Mouse (Mus musculus): ENCODE measurements at regions not wholly inside any gene's neighbourhood (a gene's known extent, or its start where the extent isn't known, plus 50 kb on each side); places are given as distances from the start of the nearest gene placed in this dataset.
A peak's percentile ranks its signal among the peaks of the same experiment; 100 is the strongest.

GRCm38 (mm10) chr17:87513822-87514221 is 67.1 kb upstream of the Calm2 start:
- H3K9me3 ChIP-seq (ENCODE audit: control insufficient read depth, low read length) = no peaks in the 10 kb centered on the region
- no peaks in the 10 kb centered on the region for H3K36me3 ChIP-seq (ENCODE audit: control insufficient read depth, insufficient read depth, low read length)
- WGBS = 7% methylated on average over 11 of the region's 11 CpGs
- peak overlapping the region; percentile 53; the same call in 1 of the 2 replicates for H3K27ac ChIP-seq (ENCODE audit: low read depth, low read length)
- H3K4me3 ChIP-seq (ENCODE audit: low read depth, low read length) = no peak overlapping the region
- H3K27me3 ChIP-seq (replicated peaks; ENCODE audit: control insufficient read depth, insufficient read depth, low read length) = no peaks in the 10 kb centered on the region
- H3K4me2 ChIP-seq = peak overlapping the region; percentile 39
- H3K4me1 ChIP-seq (replicated peaks; ENCODE audit: control insufficient read depth, insufficient read depth, low read length) = peaks cover 45% of the 10 kb centered on the region
- H3K9ac ChIP-seq (ENCODE audit: low read depth, low read length) = peak overlapping the region; percentile 7; the same call in 1 of the 2 replicates
- DNase-seq (ENCODE audit: low spot score) (peak; percentile 64), ATAC-seq (replicated peaks; ENCODE audit: low FRiP score) (peak; percentile 90)

GRCm38 (mm10) chr17:87514366-87515126 is 67.8 kb upstream of the Calm2 start:
- no peaks in the 10 kb centered on the region for H3K36me3 ChIP-seq (ENCODE audit: control insufficient read depth, insufficient read depth, low read length)
- H3K27me3 ChIP-seq (replicated peaks; ENCODE audit: control insufficient read depth, insufficient read depth, low read length) = no peaks in the 10 kb centered on the region
- H3K9ac ChIP-seq (ENCODE audit: low read depth, low read length) = peak overlapping the region; percentile 7; the same call in 1 of the 2 replicates
- H3K4me1 ChIP-seq (replicated peaks; ENCODE audit: control insufficient read depth, insufficient read depth, low read length) = peaks cover 45% of the 10 kb centered on the region
- no peaks in the 10 kb centered on the region for H3K9me3 ChIP-seq (ENCODE audit: control insufficient read depth, low read length)
- WGBS = 50% methylated on average over 6 of the region's 6 CpGs
- peak overlapping the region; percentile 39 for H3K4me2 ChIP-seq
- H3K4me3 ChIP-seq (ENCODE audit: low read depth, low read length) = no peak overlapping the region
- DNase-seq (ENCODE audit: low spot score) (no peak), ATAC-seq (replicated peaks; ENCODE audit: low FRiP score) (no peak)
- H3K27ac ChIP-seq (ENCODE audit: low read depth, low read length) = 0 out of 2 replicates have a peak overlapping the region, but pooled peaks have one; percentile 6

- ATAC-seq (replicated peaks; ENCODE audit: low FRiP score) (no peak), DNase-seq (ENCODE audit: low spot score) (no peak)
- no peak overlapping the region for H3K27ac ChIP-seq (ENCODE audit: low read depth, low read length)
- no peaks in the 10 kb centered on the region for H3K27me3 ChIP-seq (replicated peaks; ENCODE audit: control insufficient read depth, insufficient read depth, low read length)
- no peaks in the 10 kb centered on the region for H3K9me3 ChIP-seq (ENCODE audit: control insufficient read depth, low read length)
- H3K4me2 ChIP-seq = peak overlapping the region; percentile 31
- WGBS = 36% methylated on average over 9 of the region's 9 CpGs
- no peaks in the 10 kb centered on the region for H3K36me3 ChIP-seq (ENCODE audit: control insufficient read depth, insufficient read depth, low read length)
- no peak overlapping the region for H3K4me3 ChIP-seq (ENCODE audit: low read depth, low read length)
- peaks cover 49% of the 10 kb centered on the region for H3K4me1 ChIP-seq (replicated peaks; ENCODE audit: control insufficient read depth, insufficient read depth, low read length)
- no peak overlapping the region for H3K9ac ChIP-seq (ENCODE audit: low read depth, low read length)
Measured at GRCm38 (mm10) chr17:87517258-87517657, 70.5 kb upstream of the Calm2 start.

- ATAC-seq (replicated peaks; ENCODE audit: low FRiP score) (no peak), DNase-seq (ENCODE audit: low spot score) (no peak)
- Histone ChIP-seq H3K27me3 (replicated peaks; ENCODE audit: control insufficient read depth, insufficient read depth, low read length) (no peaks in the 10 kb centered on the region), H3K4me3 (ENCODE audit: low read depth, low read length) (no peak overlapping the region), H3K9ac (ENCODE audit: low read depth, low read length) (no peak overlapping the region), H3K36me3 (ENCODE audit: control insufficient read depth, insufficient read depth, low read length) (no peaks in the 10 kb centered on the region), H3K9me3 (ENCODE audit: control insufficient read depth, low read length) (no peaks in the 10 kb centered on the region), H3K4me1 (replicated peaks; ENCODE audit: control insufficient read depth, insufficient read depth, low read length) (peaks cover 43% of the 10 kb centered on the region), H3K27ac (ENCODE audit: low read depth, low read length) (no peak overlapping the region), H3K4me2 (no peak overlapping the region)
- WGBS = 87% methylated on average over 9 of the region's 9 CpGs
Measured at GRCm38 (mm10) chr17:87519454-87519853, 72.7 kb upstream of the Calm2 start.

- WGBS = 78% methylated on average over 5 of the region's 5 CpGs
- ATAC-seq (replicated peaks; ENCODE audit: low FRiP score) (no peak), DNase-seq (ENCODE audit: low spot score) (no peak)
- peaks cover 35% of the 10 kb centered on the region for H3K4me1 ChIP-seq (replicated peaks; ENCODE audit: control insufficient read depth, insufficient read depth, low read length)
- no peak overlapping the region for H3K9ac ChIP-seq (ENCODE audit: low read depth, low read length)
- no peak overlapping the region for H3K4me2 ChIP-seq
- H3K27me3 ChIP-seq (replicated peaks; ENCODE audit: control insufficient read depth, insufficient read depth, low read length) = no peaks in the 10 kb centered on the region
- no peaks in the 10 kb centered on the region for H3K36me3 ChIP-seq (ENCODE audit: control insufficient read depth, insufficient read depth, low read length)
- H3K27ac ChIP-seq (ENCODE audit: low read depth, low read length) = no peak overlapping the region
- H3K4me3 ChIP-seq (ENCODE audit: low read depth, low read length) = no peak overlapping the region
- no peaks in the 10 kb centered on the region for H3K9me3 ChIP-seq (ENCODE audit: control insufficient read depth, low read length)
Measured at GRCm38 (mm10) chr17:87520841-87521240, 74.1 kb upstream of the Calm2 start.

GRCm38 (mm10) chr17:87521622-87522151 is 75.0 kb upstream of the Calm2 start:
- WGBS = 50% methylated on average over 10 of the region's 10 CpGs
- DNase-seq (ENCODE audit: low spot score) (no peak), ATAC-seq (replicated peaks; ENCODE audit: low FRiP score) (no peak)
- no peaks in the 10 kb centered on the region for H3K9me3 ChIP-seq (ENCODE audit: control insufficient read depth, low read length)
- no peak overlapping the region for H3K4me2 ChIP-seq
- no peaks in the 10 kb centered on the region for H3K27me3 ChIP-seq (replicated peaks; ENCODE audit: control insufficient read depth, insufficient read depth, low read length)
- no peak overlapping the region for H3K27ac ChIP-seq (ENCODE audit: low read depth, low read length)
- no peak overlapping the region for H3K4me3 ChIP-seq (ENCODE audit: low read depth, low read length)
- no peaks in the 10 kb centered on the region for H3K36me3 ChIP-seq (ENCODE audit: control insufficient read depth, insufficient read depth, low read length)
- H3K4me1 ChIP-seq (replicated peaks; ENCODE audit: control insufficient read depth, insufficient read depth, low read length) = peaks cover 29% of the 10 kb centered on the region
- no peak overlapping the region for H3K9ac ChIP-seq (ENCODE audit: low read depth, low read length)

GRCm38 (mm10) chr17:87522500-87523091 is 75.9 kb upstream of the Calm2 start:
- H3K27me3 ChIP-seq (replicated peaks; ENCODE audit: control insufficient read depth, insufficient read depth, low read length) = no peaks in the 10 kb centered on the region
- no peaks in the 10 kb centered on the region for H3K9me3 ChIP-seq (ENCODE audit: control insufficient read depth, low read length)
- H3K9ac ChIP-seq (ENCODE audit: low read depth, low read length) = no peak overlapping the region
- H3K36me3 ChIP-seq (ENCODE audit: control insufficient read depth, insufficient read depth, low read length) = no peaks in the 10 kb centered on the region
- peaks cover 21% of the 10 kb centered on the region for H3K4me1 ChIP-seq (replicated peaks; ENCODE audit: control insufficient read depth, insufficient read depth, low read length)
- ATAC-seq (replicated peaks; ENCODE audit: low FRiP score) (peak; percentile 32; the same call in 1 of the 2 replicates), DNase-seq (ENCODE audit: low spot score) (no peak)
- no peak overlapping the region for H3K4me2 ChIP-seq
- 16% methylated on average over 8 of the region's 8 CpGs for WGBS
- no peak overlapping the region for H3K4me3 ChIP-seq (ENCODE audit: low read depth, low read length)
- H3K27ac ChIP-seq (ENCODE audit: low read depth, low read length) = peak overlapping the region; percentile 26; the same call in 1 of the 2 replicates

GRCm38 (mm10) chr17:87523643-87524042 is 76.9 kb upstream of the Calm2 start:
- H3K4me2 ChIP-seq = no peak overlapping the region
- peak; percentile 39; the same call in 1 of the 2 replicates for ATAC-seq (replicated peaks; ENCODE audit: low FRiP score)
- H3K4me1 ChIP-seq (replicated peaks; ENCODE audit: control insufficient read depth, insufficient read depth, low read length) = peaks cover 21% of the 10 kb centered on the region
- no peak overlapping the region for H3K4me3 ChIP-seq (ENCODE audit: low read depth, low read length)
- no peaks in the 10 kb centered on the region for H3K36me3 ChIP-seq (ENCODE audit: control insufficient read depth, insufficient read depth, low read length)
- H3K27ac ChIP-seq (ENCODE audit: low read depth, low read length) = no peak overlapping the region
- DNase-seq (ENCODE audit: low spot score) = no peak
- H3K9ac ChIP-seq (ENCODE audit: low read depth, low read length) = no peak overlapping the region
- no peaks in the 10 kb centered on the region for H3K27me3 ChIP-seq (replicated peaks; ENCODE audit: control insufficient read depth, insufficient read depth, low read length)
- no peaks in the 10 kb centered on the region for H3K9me3 ChIP-seq (ENCODE audit: control insufficient read depth, low read length)
- WGBS = 37% methylated on average over 10 of the region's 10 CpGs
